Mouse (Mus musculus) limb, embryonic 10.5 days (tissue): ENCODE results near the gene Cope. TPM values are rescaled to one million over a fixed set of nuclear protein-coding genes. Genes with fewer than 3 reads are reported as not detected.

ENCODE experiments used
- DNase-seq: peaks from one replicate; pipeline ENCODE4 v3.0.0-alpha.2; 2017; ENCODE audit warnings: low spot score
- H3K27ac ChIP-seq: fragments of 300-500 bp; sonication (generic); 2 replicates; pipeline ENCODE4 v1.5.1; 2016; ENCODE audit warnings: mild to moderate bottlenecking
- H3K27me3 ChIP-seq: fragments of 300-500 bp; sonication (generic); 2 replicates; pipeline ENCODE4 v1.6.1; 2016; ENCODE audit warnings: low read depth, mild to moderate bottlenecking; ENCODE audit not compliant: poor library complexity, severe bottlenecking
- H3K36me3 ChIP-seq: fragments of 300-500 bp; sonication (generic); 2 replicates; pipeline ENCODE4 v1.6.1; 2016; ENCODE audit warnings: mild to moderate bottlenecking, moderate library complexity
- H3K4me1 ChIP-seq: fragments of 300-500 bp; sonication (generic); 2 replicates; pipeline ENCODE4 v1.6.1; 2016
- H3K4me3 ChIP-seq: fragments of 300-500 bp; sonication (generic); 2 replicates; pipeline ENCODE4 v1.5.1; 2016; ENCODE audit warnings: mild to moderate bottlenecking, moderate library complexity
- H3K9me3 ChIP-seq: fragments of 300-500 bp; sonication (generic); replicated peaks from 2 replicates; pipeline ENCODE4 v1.6.1; 2016; ENCODE audit warnings: mild to moderate bottlenecking
- WGBS: fragments of 180-500 bp; shearing (Covaris S2); methylation state at CpG from one replicate; pipeline ENCODE4 v1.1.7; 2016; 5-methylcytosine and 5-hydroxymethylcytosine counted together
- polyA plus RNA-seq: library from polyadenylated mRNA; unstranded; fragments of >200 nt; fragmentation: Nextera tagmentation; extraction: Ambion mirVana; gene quantifications from 2 replicates; pipeline ENCODE4 v1.2.1, GENCODE M21; 2016

Cope gene
- polyA plus RNA-seq, 1 experiment from 2014 or later, result 321 TPM

GRCm38 (mm10) chr8:70340659-70341058, 38.3 kb downstream of the Cope start:
- no peak for DNase-seq
- no peak overlapping the region for H3K27ac ChIP-seq
- H3K27me3 ChIP-seq, result no peaks in the 10 kb centered on the region
- H3K4me3 ChIP-seq, result no peak overlapping the region
- peaks cover 35% of the 10 kb centered on the region for H3K4me1 ChIP-seq
- WGBS, result 93% methylated on average over 7 of the region's 7 CpGs
- peaks cover 88% of the 10 kb centered on the region for H3K36me3 ChIP-seq
- no peaks in the 10 kb centered on the region for H3K9me3 ChIP-seq

DNA sequence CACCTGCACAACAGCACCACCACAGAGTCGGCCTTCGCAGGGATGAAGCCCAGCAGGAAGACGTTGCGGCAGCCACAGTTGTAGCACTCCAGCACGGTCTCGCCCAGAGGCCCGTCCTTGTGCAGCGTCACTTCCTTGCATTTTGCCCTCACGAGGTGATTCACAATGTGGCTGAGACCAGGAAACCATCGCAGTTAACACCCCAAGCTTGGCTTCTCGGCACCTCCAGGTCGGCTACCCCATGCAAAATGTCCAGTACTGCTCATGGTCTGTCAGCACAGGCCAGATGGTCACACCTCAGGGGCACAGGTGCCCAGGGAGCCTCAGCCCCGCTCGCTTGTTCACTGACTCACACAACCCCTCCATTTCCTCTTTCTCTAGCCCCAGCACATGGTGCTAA, 39.7 kb downstream of the Cope start:
- 91% methylated on average over 14 of the region's 14 CpGs for WGBS
- no peaks in the 10 kb centered on the region for H3K9me3 ChIP-seq
- H3K4me1 ChIP-seq, result peaks cover 38% of the 10 kb centered on the region
- no peaks in the 10 kb centered on the region for H3K27me3 ChIP-seq
- no peak for DNase-seq
- no peak overlapping the region for H3K4me3 ChIP-seq
- no peak overlapping the region for H3K27ac ChIP-seq
- H3K36me3 ChIP-seq, result peaks cover 87% of the 10 kb centered on the region

DNA sequence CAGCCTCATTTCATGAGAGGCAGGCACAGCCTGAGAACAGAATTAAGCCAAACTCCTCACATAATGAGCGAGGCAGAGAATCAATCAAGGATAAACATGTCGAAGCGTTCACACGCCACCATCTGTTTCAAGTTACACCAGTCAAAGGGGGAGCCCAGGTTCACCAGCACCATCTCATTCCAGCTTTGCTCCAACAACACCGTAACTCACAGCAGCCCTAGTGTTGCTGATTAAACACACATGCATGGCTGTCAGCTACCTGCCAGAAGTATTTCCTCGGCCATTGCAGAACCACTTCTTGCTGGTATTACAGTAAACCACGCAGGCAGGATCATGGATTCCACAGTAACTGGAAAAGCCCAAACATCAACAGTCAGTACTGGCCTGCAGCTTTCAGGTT, 40.8 kb downstream of the Cope start:
- WGBS, result 25% methylated on average over 7 of the region's 7 CpGs
- peaks cover 41% of the 10 kb centered on the region for H3K4me1 ChIP-seq

DNA sequence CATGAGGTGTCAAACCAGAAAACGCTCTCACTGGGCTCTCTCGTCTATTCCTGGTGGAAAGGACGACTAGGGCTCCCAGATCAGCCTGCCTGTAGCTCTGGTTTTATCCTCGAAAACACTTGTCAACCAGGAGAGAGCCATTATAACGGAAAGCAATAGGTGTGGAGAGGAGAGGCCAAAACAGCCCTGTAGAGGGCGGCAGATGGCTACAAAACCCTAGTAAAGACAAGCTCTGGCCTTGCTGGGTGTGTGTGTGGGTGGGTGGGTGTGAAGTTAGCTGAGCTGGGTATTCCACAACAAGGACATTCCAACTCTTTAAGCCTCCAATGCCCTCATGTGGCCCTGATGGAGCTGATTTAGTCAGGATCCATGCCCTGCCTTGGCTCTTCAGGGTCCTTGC, 41.4 kb downstream of the Cope start:
- Histone ChIP-seq H3K27ac (peak overlapping the region; percentile 37; the same call in 1 of the 2 replicates), H3K4me1 (peaks cover 46% of the 10 kb centered on the region), H3K9me3 (no peaks in the 10 kb centered on the region), H3K27me3 (no peaks in the 10 kb centered on the region), H3K36me3 (peaks cover 87% of the 10 kb centered on the region), H3K4me3 (peak overlapping the region; percentile 18)
- peak; percentile 63 for DNase-seq
- 59% methylated on average over 6 of the region's 6 CpGs for WGBS

More for the DNA sequence above, 40.8 kb downstream of the Cope start:
- Histone ChIP-seq H3K9me3 (no peaks in the 10 kb centered on the region), H3K36me3 (peaks cover 87% of the 10 kb centered on the region), H3K27me3 (no peaks in the 10 kb centered on the region), H3K27ac (peak overlapping the region; percentile 37; the same call in 1 of the 2 replicates), H3K4me3 (peak overlapping the region; percentile 18)
- DNase-seq, result peak; percentile 67

GRCm38 (mm10) chr8:70344279-70344678, 42.0 kb downstream of the Cope start:
- no peak overlapping the region for H3K27ac ChIP-seq
- peaks cover 87% of the 10 kb centered on the region for H3K36me3 ChIP-seq
- no peaks in the 10 kb centered on the region for H3K9me3 ChIP-seq
- peaks cover 52% of the 10 kb centered on the region for H3K4me1 ChIP-seq
- no peaks in the 10 kb centered on the region for H3K27me3 ChIP-seq
- WGBS, result 90% methylated on average over 2 of the region's 2 CpGs
- DNase-seq, result no peak
- H3K4me3 ChIP-seq, result no peak overlapping the region

DNA sequence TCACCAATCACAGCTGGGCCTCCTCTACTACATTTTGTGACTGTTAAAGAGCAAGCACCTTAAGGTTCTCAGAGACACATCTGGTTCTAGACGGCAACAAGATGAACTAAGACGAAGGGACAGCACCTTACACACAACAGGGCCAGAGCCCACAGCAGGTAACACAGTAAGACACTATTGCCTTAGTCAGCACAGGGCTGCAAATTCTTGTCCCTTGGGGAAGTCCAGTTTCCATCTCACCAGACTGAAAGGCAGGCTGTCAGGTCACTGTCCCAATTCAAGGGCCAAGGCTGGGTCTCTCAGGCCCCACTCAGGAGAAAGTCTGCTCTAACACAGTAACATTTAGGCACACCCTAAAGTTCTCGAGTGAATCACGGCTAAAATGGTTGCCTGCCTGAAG, 45.1 kb downstream of the Cope start:
- 89% methylated on average over 4 of the region's 4 CpGs for WGBS

GRCm38 (mm10) chr8:70347860-70348420, 45.6 kb downstream of the Cope start:
- no peak overlapping the region for H3K4me3 ChIP-seq
- H3K4me1 ChIP-seq, result peaks cover 70% of the 10 kb centered on the region
- H3K27ac ChIP-seq, result no peak overlapping the region
- no peak for DNase-seq
- H3K36me3 ChIP-seq, result peaks cover 74% of the 10 kb centered on the region
- H3K9me3 ChIP-seq, result no peaks in the 10 kb centered on the region
- H3K27me3 ChIP-seq, result no peaks in the 10 kb centered on the region
- WGBS, result 77% methylated on average over 1 of the region's 1 CpGs

More for the DNA sequence above, 45.1 kb downstream of the Cope start:
- H3K9me3 ChIP-seq, result no peaks in the 10 kb centered on the region
- H3K4me3 ChIP-seq, result no peak overlapping the region
- DNase-seq, result no peak
- no peaks in the 10 kb centered on the region for H3K27me3 ChIP-seq
- H3K36me3 ChIP-seq, result peaks cover 79% of the 10 kb centered on the region
- H3K27ac ChIP-seq, result no peak overlapping the region
- peaks cover 74% of the 10 kb centered on the region for H3K4me1 ChIP-seq

DNA sequence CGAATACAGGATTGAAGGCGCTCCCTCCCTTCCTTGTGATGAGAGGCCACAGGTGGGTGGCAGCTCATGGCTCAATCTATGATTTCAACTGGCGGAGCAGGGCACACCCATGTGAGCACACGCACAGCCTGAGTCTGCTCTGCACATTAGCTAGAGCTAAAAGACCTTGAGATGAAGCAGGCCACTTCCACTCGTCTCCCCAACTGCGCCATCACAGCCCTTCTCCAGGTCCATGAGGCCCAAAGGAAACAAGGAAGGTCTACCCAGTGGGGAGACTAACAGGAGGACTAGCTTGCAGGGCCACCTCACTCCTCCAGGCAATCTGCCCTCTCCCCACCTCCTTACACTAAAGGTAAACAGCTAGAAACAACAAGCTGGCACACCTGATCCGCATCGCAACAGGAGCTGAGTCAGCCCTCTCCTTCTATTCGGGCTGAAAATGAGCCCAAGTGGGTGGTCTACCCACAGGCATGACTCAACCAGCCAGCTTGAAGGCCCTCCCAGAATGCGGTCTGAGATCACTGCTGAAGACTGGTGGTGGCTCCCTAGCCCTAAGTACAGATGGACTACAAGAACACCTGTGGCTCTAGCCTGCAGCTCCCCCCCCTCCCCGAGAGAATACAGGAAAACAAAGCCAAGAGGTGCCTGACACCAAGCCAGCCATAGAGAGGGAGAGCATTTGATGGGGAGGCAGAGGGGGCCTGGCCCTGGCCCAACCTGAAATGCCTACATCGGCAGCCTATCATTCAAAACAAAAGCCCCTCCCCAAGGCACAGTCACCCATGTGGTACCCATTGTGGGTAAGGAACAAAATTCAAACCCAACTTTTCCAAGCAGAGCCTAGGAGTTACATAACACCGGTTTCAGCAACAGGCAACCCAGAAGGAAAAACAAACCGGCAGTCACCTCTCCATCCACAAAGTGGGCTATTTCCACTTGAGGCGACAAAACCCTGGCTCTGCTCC, 49.0 kb downstream of the Cope start:
- peak overlapping the region; percentile 94; the same call in 1 of the 2 replicates for H3K27ac ChIP-seq
- 69% methylated on average over 15 of the region's 15 CpGs for WGBS
- peak overlapping the region; percentile 97 for H3K4me3 ChIP-seq
- H3K4me1 ChIP-seq, result peaks cover 59% of the 10 kb centered on the region
- peaks cover 55% of the 10 kb centered on the region for H3K36me3 ChIP-seq
- no peaks in the 10 kb centered on the region for H3K9me3 ChIP-seq
- no peaks in the 10 kb centered on the region for H3K27me3 ChIP-seq
- DNase-seq, result no peak

GRCm38 (mm10) chr8:70352000-70352384, 49.7 kb downstream of the Cope start:
- Histone ChIP-seq H3K36me3 (peaks cover 48% of the 10 kb centered on the region), H3K4me3 (peak overlapping the region; percentile 97), H3K27me3 (no peaks in the 10 kb centered on the region), H3K9me3 (no peaks in the 10 kb centered on the region), H3K4me1 (peaks cover 56% of the 10 kb centered on the region), H3K27ac (peak overlapping the region; percentile 94)
- 24% methylated on average over 3 of the region's 3 CpGs for WGBS
- DNase-seq, result no peak

DNA sequence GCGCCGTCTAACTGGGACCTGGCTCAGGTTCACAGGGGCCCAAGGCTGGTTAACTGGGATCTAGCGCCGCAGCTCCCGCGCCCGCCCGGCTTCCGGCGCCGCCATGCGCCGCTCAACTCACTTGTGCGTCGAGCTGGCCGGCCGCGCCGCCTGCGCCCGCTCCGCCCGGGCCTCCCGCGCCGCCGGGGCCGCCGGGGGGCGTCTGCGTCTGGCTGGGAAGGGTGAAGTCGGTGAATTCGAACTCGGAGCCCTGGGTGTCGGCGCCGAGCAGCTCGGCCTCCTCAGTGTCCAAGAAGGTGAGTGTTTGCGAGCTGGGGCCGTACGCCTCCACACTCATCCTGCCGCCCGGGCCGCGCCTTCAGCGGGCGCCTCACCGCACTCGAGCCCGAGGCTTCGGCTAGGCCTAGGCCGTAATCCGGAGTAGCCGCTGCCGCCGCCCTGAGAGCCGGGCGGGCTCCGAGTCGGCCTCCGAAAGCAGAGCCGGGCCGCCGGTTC, 50.4 kb downstream of the Cope start:
- Histone ChIP-seq H3K4me3 (peak overlapping the region; percentile 97), H3K4me1 (peaks cover 56% of the 10 kb centered on the region), H3K9me3 (no peaks in the 10 kb centered on the region), H3K27me3 (no peaks in the 10 kb centered on the region), H3K36me3 (peaks cover 41% of the 10 kb centered on the region), H3K27ac (peak overlapping the region; percentile 94)
- WGBS, result 2% methylated on average over 61 of the region's 64 CpGs
- DNase-seq, result peak; percentile 62

DNA sequence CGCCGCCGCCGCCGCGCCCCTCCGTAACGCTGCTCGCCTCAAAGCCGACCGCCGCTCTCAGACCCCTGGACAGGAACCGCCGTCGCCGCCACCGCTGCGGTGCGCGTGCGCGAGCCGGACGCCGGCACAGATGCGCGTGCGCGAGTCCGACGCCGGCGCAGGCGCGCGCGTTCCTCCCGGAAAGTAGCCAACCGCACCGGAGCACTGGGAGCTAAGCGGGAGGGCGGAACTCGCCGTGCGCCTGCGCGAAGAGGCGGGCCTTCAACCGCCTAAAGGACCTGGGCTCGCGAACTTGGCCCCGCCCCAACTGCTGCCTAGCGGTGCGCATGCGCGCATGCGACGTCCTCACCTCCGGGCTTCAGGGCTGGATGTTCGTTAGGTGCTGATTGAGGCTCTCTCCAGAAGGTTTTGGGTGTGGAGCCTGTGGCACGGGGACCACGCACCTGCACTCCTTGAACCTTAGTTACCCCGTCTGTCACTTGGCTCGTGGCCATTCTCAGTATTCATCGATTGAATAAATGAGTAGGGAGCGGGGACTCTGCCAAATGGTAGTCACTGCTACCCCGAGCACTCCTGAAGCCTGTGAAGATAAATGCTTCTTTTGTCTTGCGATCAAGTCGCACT, 51.0 kb downstream of the Cope start, which contains the start of gene Upf1:
Gene Upf1 (minus strand): TSS at position 85 of the 624 bp plus-strand sequence.
- 1% methylated on average over 69 of the region's 69 CpGs for WGBS
- peak; percentile 99 for DNase-seq
- Histone ChIP-seq H3K27me3 (no peaks in the 10 kb centered on the region), H3K36me3 (peaks cover 35% of the 10 kb centered on the region), H3K9me3 (no peaks in the 10 kb centered on the region), H3K27ac (peak within 1 kb of the TSS; percentile 94), H3K4me3 (peak within 1 kb of the TSS; percentile 97), H3K4me1 (peaks cover 52% of the 10 kb centered on the region)

- 64% methylated on average over 4 of the region's 4 CpGs for WGBS
- 0 out of 2 replicates have a peak, but pooled peaks cover 3% of the 10 kb centered on the region for H3K27me3 ChIP-seq
- no peak for DNase-seq
- H3K4me1 ChIP-seq, result peaks cover 45% of the 10 kb centered on the region
- peak overlapping the region; percentile 94 for H3K27ac ChIP-seq
- H3K9me3 ChIP-seq, result no peaks in the 10 kb centered on the region
- peaks cover 28% of the 10 kb centered on the region for H3K36me3 ChIP-seq
- H3K4me3 ChIP-seq, result peak overlapping the region; percentile 97
Observed at GRCm38 (mm10) chr8:70354004-70354403, 51.7 kb downstream of the Cope start.
